In genomic region chr14:18233981-18234960, GRCm38 (mm10) we compare ENCODE assay signal across 10 mouse cellular contexts. TPM values are rescaled to one million over a fixed set of nuclear protein-coding genes. Genes with fewer than 3 reads are reported as not detected.
DNase-seq lines count a peak whose midpoint lies in the region; ATAC-seq and TF ChIP-seq lines count a peak whose summit lies in the region.
"Had no signal": no experiment of that assay in that cellular context is flagged by ENCODE, and none has a peak within 500 bp of the region (broad histone marks: within the 10 kb centered on the region; RNA-seq: fewer than 3 reads in every experiment).

No protein-coding gene starts in this region.

- no peak overlapping the region for H3K4me3 ChIP-seq in kidney, embryonic 16.5 days (ENCODE audit: low read length)
- peak overlapping the region; percentile 9; the same call in 1 of the 2 replicates for H3K4me3 ChIP-seq in heart, adult 2 months
- H3K4me3 ChIP-seq in megakaryocyte, embryonic 14.5 days (replicated peaks): peak overlapping the region; percentile 86
- no peak overlapping the region for H3K4me3 ChIP-seq in hindbrain, embryonic 16.5 days (ENCODE audit: low read length)
- H3K4me3 ChIP-seq in hindbrain, postnatal 0 days (ENCODE audit: low read length): no peak overlapping the region

- no peaks in the 10 kb centered on the region for H3K9me3 ChIP-seq in kidney, embryonic 16.5 days (ENCODE audit: low read length)
- H3K9me3 ChIP-seq in megakaryocyte, embryonic 14.5 days: no peaks in the 10 kb centered on the region
- no peaks in the 10 kb centered on the region for H3K9me3 ChIP-seq in hindbrain, embryonic 16.5 days (ENCODE audit: control insufficient read depth, low read length)
- H3K9me3 ChIP-seq in hindbrain, postnatal 0 days (ENCODE audit: low read length): no peaks in the 10 kb centered on the region
- H3K9me3 ChIP-seq: G1E had no signal

- no peak overlapping the region for H3K9ac ChIP-seq in kidney, embryonic 16.5 days (replicated peaks; ENCODE audit: low read length)
- peak overlapping the region; percentile 47; the same call in 1 of the 2 replicates for H3K9ac ChIP-seq in heart, adult 2 months (ENCODE audit: low read depth, low read length)
- H3K9ac ChIP-seq in hindbrain, embryonic 16.5 days (ENCODE audit: low read depth, low read length): no peak overlapping the region
- no peak overlapping the region for H3K9ac ChIP-seq in hindbrain, postnatal 0 days (replicated peaks; ENCODE audit: low read length)

- H3K27ac ChIP-seq in kidney, embryonic 16.5 days (ENCODE audit: low read length): peak overlapping the region; percentile 25; the same call in 1 of the 2 replicates
- peak overlapping the region; percentile 78 for H3K27ac ChIP-seq in heart, adult 2 months
- no peak overlapping the region for H3K27ac ChIP-seq in hindbrain, embryonic 16.5 days (ENCODE audit: low read depth, low read length)
- no peak overlapping the region for H3K27ac ChIP-seq in hindbrain, postnatal 0 days

- H3K27me3 ChIP-seq in kidney, embryonic 16.5 days (ENCODE audit: insufficient read depth, low read length): no peaks in the 10 kb centered on the region
- no peaks in the 10 kb centered on the region for H3K27me3 ChIP-seq in heart, adult 2 months (ENCODE audit: control insufficient read depth, insufficient read depth, low read length)
- no peaks in the 10 kb centered on the region for H3K27me3 ChIP-seq in megakaryocyte, embryonic 14.5 days (replicated peaks)
- no peaks in the 10 kb centered on the region for H3K27me3 ChIP-seq in hindbrain, embryonic 16.5 days (replicated peaks; ENCODE audit: control insufficient read depth, insufficient read depth, low read length)
- no peaks in the 10 kb centered on the region for H3K27me3 ChIP-seq in hindbrain, postnatal 0 days (ENCODE audit: insufficient read depth, low read length)

- intact Hi-C loops in heart, adult 2 months (cut with DNase I): no loop called here

- no peak for DNase-seq in kidney, adult 18-20 months
- peak; percentile 31 for DNase-seq in Muller cell, postnatal 12 days (ENCODE audit: inconsistent ontology term)
- peak in 1 of 2 experiments; percentile 48 for DNase-seq in heart, adult 2 months
- no peak for DNase-seq in T-cell, adult 2 months (ENCODE audit: low spot score)
- no peak for DNase-seq in hindbrain, postnatal 0 days (ENCODE audit: low spot score)
- DNase-seq: cerebellum, adult 9-11 months had no signal

- no peak for TF ChIP-seq CTCF in heart, adult 2 months (IDR thresholded peaks at IDR 0.05)
- no peak for TF ChIP-seq CTCF in hindbrain, postnatal 0 days (IDR thresholded peaks at IDR 0.05; ENCODE audit: low read depth)

- H3K79me2 ChIP-seq in heart, adult 2 months (replicated peaks; ENCODE audit: control insufficient read depth, insufficient read depth, low read length): peaks cover 8% of the 10 kb centered on the region

- WGBS in kidney, embryonic 16.5 days: 37% methylated on average over 5 of the region's 5 CpGs
- 15% methylated on average over 5 of the region's 5 CpGs for WGBS in heart, adult 2 months
- 64% methylated on average over 5 of the region's 5 CpGs for WGBS in hindbrain, embryonic 16.5 days
- 61% methylated on average over 5 of the region's 5 CpGs for WGBS in hindbrain, postnatal 0 days

- 0 out of 2 replicates have a peak, but pooled peaks cover 3% of the 10 kb centered on the region for H3K4me1 ChIP-seq in kidney, embryonic 16.5 days (ENCODE audit: insufficient read depth, low read length)
- peaks cover 16% of the 10 kb centered on the region for H3K4me1 ChIP-seq in heart, adult 2 months (ENCODE audit: control insufficient read depth, insufficient read depth, low read length)
- peaks cover 37% of the 10 kb centered on the region for H3K4me1 ChIP-seq in megakaryocyte, embryonic 14.5 days
- H3K4me1 ChIP-seq in hindbrain, embryonic 16.5 days (ENCODE audit: control insufficient read depth, insufficient read depth, low read depth, low read length): no peaks in the 10 kb centered on the region
- no peaks in the 10 kb centered on the region for H3K4me1 ChIP-seq in hindbrain, postnatal 0 days (ENCODE audit: insufficient read depth, low read length)

- no peak for ATAC-seq in kidney, embryonic 16.5 days (ENCODE audit: low FRiP score, low TSS enrichment)
- no peak for ATAC-seq in hindbrain, embryonic 16.5 days
- ATAC-seq in hindbrain, postnatal 0 days: no peak

- H3K4me2 ChIP-seq in kidney, embryonic 16.5 days (replicated peaks; ENCODE audit: low read depth, low read length): no peak overlapping the region
- no peak overlapping the region for H3K4me2 ChIP-seq in hindbrain, embryonic 16.5 days (ENCODE audit: low read length)
- H3K4me2 ChIP-seq in hindbrain, postnatal 0 days (ENCODE audit: low read depth, low read length): no peak overlapping the region

- no peak for TF ChIP-seq POLR2A in heart, adult 2 months (IDR thresholded peaks at IDR 0.05; ENCODE audit: insufficient read depth, low read depth, low read length)

- H3K36me3 ChIP-seq in kidney, embryonic 16.5 days (ENCODE audit: insufficient read depth, low read length): no peaks in the 10 kb centered on the region
- peaks cover 35% of the 10 kb centered on the region for H3K36me3 ChIP-seq in heart, adult 2 months (ENCODE audit: control insufficient read depth, insufficient read depth, low read length)
- no peaks in the 10 kb centered on the region for H3K36me3 ChIP-seq in megakaryocyte, embryonic 14.5 days (replicated peaks; ENCODE audit: low read length)
- no peaks in the 10 kb centered on the region for H3K36me3 ChIP-seq in hindbrain, embryonic 16.5 days (ENCODE audit: control insufficient read depth, insufficient read depth, low read length)
- no peaks in the 10 kb centered on the region for H3K36me3 ChIP-seq in hindbrain, postnatal 0 days (ENCODE audit: insufficient read depth, low read length)
- H3K36me3 ChIP-seq: G1E had no signal

- no peak for TF ChIP-seq EP300 in heart, adult 2 months (IDR thresholded peaks at IDR 0.05; ENCODE audit: insufficient read depth, low read depth, low read length)

RNA-seq across cellular contexts. Expression of gene Nr1d2, which starts 4.7 kb away (rescaled TPM):
- 10.3 and 10.5 TPM in 2 replicates for polyA plus RNA-seq in kidney, embryonic 16.5 days (2015; fragmentation: Nextera tagmentation; extraction: Ambion mirVana)
- 100 to 1,000 TPM in 1 of 2 experiments, 10 to 100 TPM in 1; 32.3 to 104 TPM for total RNA-seq in heart, adult 2 months (2021)
- 17.3 and 27.4 TPM in 2 replicates for polyA plus RNA-seq in heart, adult 2 months (2012; rRNA removed)
- polyA plus RNA-seq in megakaryocyte, embryonic 14.5 days (2012; ENCODE audit: insufficient read depth, low replicate concordance): 0.32 TPM in 1 of 2 replicates, not detected in the other
- 6.6 and 7.1 TPM in 2 replicates for polyA plus RNA-seq in hindbrain, embryonic 16.5 days (2015; fragmentation: Nextera tagmentation; extraction: Ambion mirVana)
- 15.9 and 18.0 TPM in 2 replicates for total RNA-seq in hindbrain, postnatal 0 days (2014; rRNA removed)
- 8.7 and 9.5 TPM in 2 replicates for polyA plus RNA-seq in hindbrain, postnatal 0 days (2015; fragmentation: Nextera tagmentation; extraction: Ambion mirVana)

RNA-seq across cellular contexts. Expression of gene Nkiras1, which starts 36.7 kb away (rescaled TPM):
- 13.3 and 18.4 TPM in 2 replicates for polyA plus RNA-seq in kidney, embryonic 16.5 days (2015; fragmentation: Nextera tagmentation; extraction: Ambion mirVana)
- 10 to 100 TPM; 31.5 to 35.9 TPM for total RNA-seq in heart, adult 2 months (2021)
- polyA plus RNA-seq in heart, adult 2 months (2012; rRNA removed): 12.7 and 18.8 TPM in 2 replicates
- polyA plus RNA-seq in megakaryocyte, embryonic 14.5 days (2012; ENCODE audit: insufficient read depth, low replicate concordance): 0.51 TPM in 1 of 2 replicates, not detected in the other
- 60.6 and 70.4 TPM in 2 replicates for polyA plus RNA-seq in hindbrain, embryonic 16.5 days (2015; fragmentation: Nextera tagmentation; extraction: Ambion mirVana)
- 20.5 and 27.1 TPM in 2 replicates for total RNA-seq in hindbrain, postnatal 0 days (2014; rRNA removed)
- polyA plus RNA-seq in hindbrain, postnatal 0 days (2015; fragmentation: Nextera tagmentation; extraction: Ambion mirVana): 68.3 and 70.7 TPM in 2 replicates

RNA-seq across cellular contexts. Expression of gene Rpl15, which starts 36.9 kb away (rescaled TPM):
- 366 and 373 TPM in 2 replicates for polyA plus RNA-seq in kidney, embryonic 16.5 days (2015; fragmentation: Nextera tagmentation; extraction: Ambion mirVana)
- 100 to 1,000 TPM; 499 to 586 TPM for total RNA-seq in heart, adult 2 months (2021)
- polyA plus RNA-seq in heart, adult 2 months (2012; rRNA removed): 160 and 269 TPM in 2 replicates
- 78.0 and 176 TPM in 2 replicates for polyA plus RNA-seq in megakaryocyte, embryonic 14.5 days (2012; ENCODE audit: insufficient read depth, low replicate concordance)
- 248 and 259 TPM in 2 replicates for polyA plus RNA-seq in hindbrain, embryonic 16.5 days (2015; fragmentation: Nextera tagmentation; extraction: Ambion mirVana)
- 407 and 452 TPM in 2 replicates for total RNA-seq in hindbrain, postnatal 0 days (2014; rRNA removed)
- 275 and 282 TPM in 2 replicates for polyA plus RNA-seq in hindbrain, postnatal 0 days (2015; fragmentation: Nextera tagmentation; extraction: Ambion mirVana)

Comparison
In these comparisons a context has a peak if more than half of its experiments do, and no peak if none do; other contexts are left out.
1. H3K27ac ChIP-seq: peak in kidney, embryonic 16.5 days (single experiment) and heart, adult 2 months (single experiment); none in hindbrain, embryonic 16.5 days (single experiment) and hindbrain, postnatal 0 days (single experiment).
2. H3K4me3 ChIP-seq: peak in heart, adult 2 months (single experiment) and megakaryocyte, embryonic 14.5 days (single experiment); none in kidney, embryonic 16.5 days (single experiment), hindbrain, embryonic 16.5 days (single experiment) and hindbrain, postnatal 0 days (single experiment).